Mouse (Mus musculus) ES-Bruce4 (cell line): ENCODE results near the gene Scgb1b30. TPM values are rescaled to one million over a fixed set of nuclear protein-coding genes. Genes with fewer than 3 reads are reported as not detected.

ENCODE experiments used
- H3K27ac ChIP-seq: 2 replicates; pipeline ENCODE4 v1.5.1; 2012; ENCODE audit warnings: low read length, inconsistent platforms; ENCODE audit not compliant: insufficient read depth
- H3K27me3 ChIP-seq: 2 replicates; pipeline ENCODE4 v1.6.1; 2012; ENCODE audit warnings: mild to moderate bottlenecking, low read length, inconsistent platforms; ENCODE audit not compliant: control insufficient read depth, poor library complexity, insufficient read depth, severe bottlenecking
- H3K36me3 ChIP-seq: 2 replicates; pipeline ENCODE4 v1.6.1; 2012; ENCODE audit warnings: inconsistent platforms, mild to moderate bottlenecking, low read length, moderate library complexity; ENCODE audit not compliant: control insufficient read depth, poor library complexity, insufficient read depth, severe bottlenecking
- H3K4me1 ChIP-seq: one replicate; pipeline ENCODE4 v1.8.1; 2011; ENCODE audit warnings: low read length; ENCODE audit not compliant: control insufficient read depth, insufficient read depth
- H3K4me3 ChIP-seq: 2 replicates; pipeline ENCODE4 v1.5.1; 2011; ENCODE audit warnings: low read depth, mild to moderate bottlenecking, low read length
- H3K9ac ChIP-seq: 2 replicates; pipeline ENCODE4 v1.6.1; 2012; ENCODE audit warnings: low read depth, mild to moderate bottlenecking, inconsistent platforms; ENCODE audit not compliant: poor library complexity, severe bottlenecking
- H3K9me3 ChIP-seq: replicated peaks from 2 replicates; pipeline ENCODE4 v1.6.1; 2012; ENCODE audit warnings: mild to moderate bottlenecking, low read length, inconsistent platforms; ENCODE audit not compliant: control insufficient read depth, poor library complexity, insufficient read depth, severe bottlenecking
- CTCF ChIP-seq: IDR thresholded peaks from one replicate; pipeline ENCODE4 v1.8.1; 2011; ENCODE audit warnings: low read depth, low read length
- EP300 ChIP-seq: IDR thresholded peaks from 2 replicates; pipeline ENCODE4 v1.6.1; 2011; ENCODE audit warnings: low read depth, low read length; ENCODE audit not compliant: insufficient read depth
- POLR2A ChIP-seq: IDR thresholded peaks from one replicate; pipeline ENCODE4 v1.8.1; 2011; ENCODE audit warnings: low read length; ENCODE audit not compliant: insufficient read depth
- polyA plus RNA-seq: library from polyadenylated mRNA; stranded (reverse); fragments of >200 nt; gene quantifications from 2 replicates; pipeline ENCODE4 v1.2.4, GENCODE M21; 2011; ENCODE audit warnings: low read depth; ENCODE audit not compliant: missing spikeins, insufficient read depth, insufficient read length

The Scgb1b30 gene
- polyA plus RNA-seq, 1 experiment = not detected

GRCm38 (mm10) chr7:34122987-34123720 is 27.9 kb downstream of the Scgb1b30 start:
- no peak for TF ChIP-seq POLR2A
- TF ChIP-seq CTCF = no peak
- no peak for TF ChIP-seq EP300
- H3K4me3 ChIP-seq = no peak overlapping the region
- H3K9me3 ChIP-seq = 0 out of 2 replicates have a peak, but pooled peaks cover 3% of the 10 kb centered on the region
- H3K9ac ChIP-seq = no peak overlapping the region
- no peaks in the 10 kb centered on the region for H3K4me1 ChIP-seq
- no peaks in the 10 kb centered on the region for H3K27me3 ChIP-seq
- H3K27ac ChIP-seq = no peak overlapping the region
- H3K36me3 ChIP-seq = no peaks in the 10 kb centered on the region; the same call in 1 of the 2 replicates

GRCm38 (mm10) chr7:34125346-34125745 is 30.1 kb downstream of the Scgb1b30 start:
- no peaks in the 10 kb centered on the region for H3K4me1 ChIP-seq
- TF ChIP-seq CTCF (no peak), EP300 (no peak), POLR2A (no peak)
- no peaks in the 10 kb centered on the region for H3K27me3 ChIP-seq
- H3K9me3 ChIP-seq = 0 out of 2 replicates have a peak, but pooled peaks cover 3% of the 10 kb centered on the region
- no peak overlapping the region for H3K27ac ChIP-seq
- no peak overlapping the region for H3K9ac ChIP-seq
- no peak overlapping the region for H3K4me3 ChIP-seq
- H3K36me3 ChIP-seq = no peaks in the 10 kb centered on the region

DNA sequence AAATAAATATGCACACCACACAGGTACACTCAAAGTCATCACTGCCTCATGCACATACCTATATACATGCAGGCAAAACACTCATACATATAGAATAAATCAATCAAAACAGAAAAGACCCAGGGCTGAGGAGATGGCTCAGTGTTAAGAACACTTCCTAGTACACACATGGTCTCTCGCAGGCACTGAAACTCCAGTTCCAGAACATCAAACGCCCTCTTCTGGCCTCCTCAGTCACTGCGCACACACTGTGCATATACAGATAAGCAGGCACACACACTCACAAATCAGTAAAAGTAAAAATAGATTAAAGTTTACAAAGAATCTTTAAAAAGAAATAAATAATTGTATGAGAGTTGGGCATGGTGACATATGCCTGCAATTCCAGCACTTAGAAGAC is 31.1 kb downstream of the Scgb1b30 start:
- TF ChIP-seq POLR2A = no peak
- peak; percentile 8 for TF ChIP-seq CTCF
- 0 out of 2 replicates have a peak, but pooled peaks cover 3% of the 10 kb centered on the region for H3K9me3 ChIP-seq
- no peak overlapping the region for H3K4me3 ChIP-seq
- H3K27me3 ChIP-seq = no peaks in the 10 kb centered on the region
- no peak overlapping the region for H3K9ac ChIP-seq
- H3K36me3 ChIP-seq = no peaks in the 10 kb centered on the region
- no peaks in the 10 kb centered on the region for H3K4me1 ChIP-seq
- H3K27ac ChIP-seq = no peak overlapping the region

DNA sequence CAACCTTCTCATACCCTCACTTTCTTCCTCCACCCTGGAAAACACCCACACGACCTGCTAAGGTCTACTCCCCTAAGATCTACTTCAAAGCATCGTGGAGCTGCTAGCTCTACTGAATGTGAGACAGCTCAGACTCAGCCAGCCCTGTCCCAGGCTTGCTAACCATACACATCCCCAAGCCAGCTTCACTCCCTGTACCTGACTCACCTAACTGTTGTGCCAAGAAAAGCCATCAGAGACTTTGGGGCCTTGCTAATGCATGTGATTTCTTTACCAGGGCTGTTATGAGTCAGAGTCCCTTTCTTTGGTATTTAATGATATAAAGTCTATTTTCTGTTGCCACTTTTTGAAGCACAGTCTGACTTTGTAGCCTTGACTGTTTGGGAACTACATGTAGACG is 35.9 kb downstream of the Scgb1b30 start:
- Histone ChIP-seq H3K27me3 (no peaks in the 10 kb centered on the region), H3K27ac (no peak overlapping the region), H3K4me3 (no peak overlapping the region), H3K4me1 (no peaks in the 10 kb centered on the region), H3K36me3 (no peaks in the 10 kb centered on the region), H3K9me3 (0 out of 2 replicates have a peak, but pooled peaks cover 3% of the 10 kb centered on the region), H3K9ac (no peak overlapping the region)
- no peak for TF ChIP-seq CTCF
- no peak for TF ChIP-seq POLR2A

DNA sequence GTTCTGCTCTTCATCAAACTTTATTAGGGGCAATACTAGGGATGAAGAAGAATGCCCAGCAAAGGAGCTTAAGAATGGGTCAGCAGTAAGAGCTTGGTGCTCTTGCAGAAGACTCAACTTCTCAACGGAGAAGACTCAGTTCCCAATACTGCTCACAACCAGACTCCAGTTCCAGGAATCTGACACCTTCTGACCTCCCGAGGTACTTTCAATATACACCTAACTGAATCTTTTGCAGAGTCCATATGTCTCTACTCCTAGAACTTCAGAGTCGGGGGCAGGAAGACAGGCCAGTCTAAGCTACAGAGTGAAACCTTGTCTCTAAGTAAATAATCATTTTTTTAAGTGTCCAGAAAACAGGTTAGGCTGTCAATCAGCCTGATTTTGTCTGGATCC is 36.7 kb downstream of the Scgb1b30 start:
- Histone ChIP-seq H3K36me3 (no peaks in the 10 kb centered on the region), H3K4me3 (peak overlapping the region; percentile 75), H3K9ac (peak overlapping the region; percentile 99), H3K9me3 (no peaks in the 10 kb centered on the region), H3K27me3 (no peaks in the 10 kb centered on the region), H3K4me1 (no peaks in the 10 kb centered on the region), H3K27ac (no peak overlapping the region)
- TF ChIP-seq POLR2A (no peak), EP300 (no peak), CTCF (no peak)

DNA sequence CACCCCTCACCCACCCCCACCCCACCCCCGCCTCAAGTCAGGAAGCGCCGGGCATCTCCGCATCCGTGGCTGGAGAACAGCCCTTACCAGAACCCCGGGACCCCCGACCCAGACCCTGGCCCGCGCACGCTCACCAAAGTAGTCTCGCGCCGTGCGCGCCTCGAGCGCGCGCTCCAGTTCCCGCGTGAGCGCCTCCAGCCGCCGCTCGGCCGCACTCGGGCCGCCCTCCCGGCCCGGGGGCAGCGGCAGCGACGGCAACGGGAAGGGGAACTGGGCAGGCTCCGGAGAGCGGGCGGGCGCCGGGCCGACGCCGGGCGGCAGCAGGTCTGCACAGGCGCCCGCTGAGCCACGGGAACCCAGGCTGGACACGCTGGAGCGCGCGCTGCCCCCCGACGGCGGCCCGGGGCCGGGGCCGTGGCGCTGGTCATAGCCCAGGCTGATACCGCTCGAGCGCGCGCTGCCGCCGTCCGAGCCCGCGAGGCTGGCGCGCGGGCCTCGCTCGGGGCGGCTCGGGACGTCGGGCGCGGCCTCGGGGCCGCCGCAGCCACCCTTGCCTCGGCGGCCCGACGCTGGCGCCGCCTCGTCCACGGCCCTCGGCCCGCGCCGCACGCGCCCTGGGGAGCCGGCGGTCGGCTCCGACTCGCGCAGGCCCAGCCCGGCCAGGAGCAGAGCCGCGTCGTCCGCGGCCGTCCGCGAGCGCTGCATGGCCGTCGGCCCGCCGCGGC is 37.3 kb downstream of the Scgb1b30 start:
- Histone ChIP-seq H3K27ac (no peak overlapping the region), H3K4me3 (peak overlapping the region; percentile 75), H3K9me3 (no peaks in the 10 kb centered on the region), H3K4me1 (no peaks in the 10 kb centered on the region), H3K36me3 (no peaks in the 10 kb centered on the region), H3K27me3 (no peaks in the 10 kb centered on the region), H3K9ac (peak overlapping the region; percentile 99)
- TF ChIP-seq EP300 (no peak), POLR2A (no peak), CTCF (no peak)
